Mouse (Mus musculus) small intestine, adult 2 months (tissue): ENCODE results near the gene Trp53inp2. TPM values are rescaled to one million over a fixed set of nuclear protein-coding genes. Genes with fewer than 3 reads are reported as not detected.

ENCODE experiments used
- H3K27ac ChIP-seq: fragments of 200-500 bp; 2 replicates; pipeline ENCODE4 v1.5.1; 2012; ENCODE audit warnings: low read depth, low read length, control low read depth, inconsistent platforms; ENCODE audit not compliant: insufficient read depth
- H3K27me3 ChIP-seq: fragments of 200-500 bp; 2 replicates; pipeline ENCODE4 v1.6.1; 2012; ENCODE audit warnings: mild to moderate bottlenecking, moderate library complexity, low read length, inconsistent platforms; ENCODE audit not compliant: control insufficient read depth, insufficient read depth
- H3K36me3 ChIP-seq: fragments of 200-500 bp; 2 replicates; pipeline ENCODE4 v1.6.1; 2012; ENCODE audit warnings: mild to moderate bottlenecking, low read length, control low read depth, inconsistent platforms; ENCODE audit not compliant: control insufficient read depth, insufficient read depth
- H3K4me1 ChIP-seq: fragments of 200-500 bp; 2 replicates; pipeline ENCODE4 v1.6.1; 2012; ENCODE audit warnings: low read length, inconsistent platforms, mixed read lengths; ENCODE audit not compliant: control insufficient read depth, insufficient read depth, insufficient read length
- H3K4me3 ChIP-seq: fragments of 200-500 bp; 2 replicates; pipeline ENCODE4 v1.5.1; 2012; ENCODE audit warnings: low read depth, mild to moderate bottlenecking, control low read depth, inconsistent platforms, low read length, moderate library complexity
- CTCF ChIP-seq: fragments of 200-500 bp; IDR thresholded peaks from 2 replicates; pipeline ENCODE4 v1.5.1; 2012; ENCODE audit warnings: low read depth, mild to moderate bottlenecking, control low read depth, inconsistent platforms, low read length, moderate library complexity, mixed read lengths; ENCODE audit not compliant: insufficient replicate concordance, insufficient read length; ENCODE audit errors: extremely low read depth
- POLR2A ChIP-seq: fragments of 200-500 bp; IDR thresholded peaks from 2 replicates; pipeline ENCODE4 v1.6.1; 2012; ENCODE audit warnings: low read depth, mild to moderate bottlenecking, control low read depth, inconsistent platforms, low read length, moderate library complexity
- WGBS: fragments of 180-500 bp; shearing (Covaris S2); methylation state at CpG from one replicate; pipeline ENCODE4 v1.1.7; 2018; 5-methylcytosine and 5-hydroxymethylcytosine counted together
- polyA plus RNA-seq: library from polyadenylated mRNA; depleted of rRNA; stranded (reverse); fragments of >200 nt; gene quantifications from 2 replicates; pipeline ENCODE4 v1.2.3, GENCODE M21; 2012; rRNA removed

The Trp53inp2 gene
- polyA plus RNA-seq, 1 experiment: 164 TPM

- no peak overlapping the region for H3K27ac ChIP-seq
- H3K27me3 ChIP-seq: no peaks in the 10 kb centered on the region
- no peak overlapping the region for H3K4me3 ChIP-seq
- TF ChIP-seq CTCF (no peak), POLR2A (no peak)
- no peaks in the 10 kb centered on the region for H3K4me1 ChIP-seq
- H3K36me3 ChIP-seq: peaks cover 46% of the 10 kb centered on the region
Measured at GRCm38 (mm10) chr2:155400276-155400675, 19.4 kb downstream of the Trp53inp2 start.

GRCm38 (mm10) chr2:155401926-155402325 is 21.1 kb downstream of the Trp53inp2 start:
- no peak for TF ChIP-seq CTCF
- TF ChIP-seq POLR2A: no peak
- peaks cover 53% of the 10 kb centered on the region for H3K36me3 ChIP-seq
- H3K4me1 ChIP-seq: no peaks in the 10 kb centered on the region
- H3K27me3 ChIP-seq: no peaks in the 10 kb centered on the region
- WGBS: 94% methylated on average over 4 of the region's 4 CpGs
- H3K27ac ChIP-seq: no peak overlapping the region
- H3K4me3 ChIP-seq: no peak overlapping the region

GRCm38 (mm10) chr2:155404635-155405034 is 23.8 kb downstream of the Trp53inp2 start:
- no peak for TF ChIP-seq POLR2A
- TF ChIP-seq CTCF: no peak
- H3K27me3 ChIP-seq: no peaks in the 10 kb centered on the region
- no peak overlapping the region for H3K4me3 ChIP-seq
- H3K4me1 ChIP-seq: no peaks in the 10 kb centered on the region
- WGBS: 85% methylated on average over 1 of the region's 1 CpGs
- no peak overlapping the region for H3K27ac ChIP-seq
- H3K36me3 ChIP-seq: peaks cover 54% of the 10 kb centered on the region

- no peak overlapping the region for H3K27ac ChIP-seq
- no peak for TF ChIP-seq CTCF
- no peak for TF ChIP-seq POLR2A
- peaks cover 40% of the 10 kb centered on the region for H3K36me3 ChIP-seq
- H3K27me3 ChIP-seq: no peaks in the 10 kb centered on the region
- H3K4me3 ChIP-seq: no peak overlapping the region
- 85% methylated on average over 2 of the region's 2 CpGs for WGBS
- no peaks in the 10 kb centered on the region for H3K4me1 ChIP-seq
Measured at GRCm38 (mm10) chr2:155420911-155421310, 40.1 kb downstream of the Trp53inp2 start.

- TF ChIP-seq POLR2A (no peak), CTCF (no peak)
- no peaks in the 10 kb centered on the region for H3K4me1 ChIP-seq
- H3K36me3 ChIP-seq: peaks cover 28% of the 10 kb centered on the region
- H3K27me3 ChIP-seq: no peaks in the 10 kb centered on the region
- H3K4me3 ChIP-seq: no peak overlapping the region
- H3K27ac ChIP-seq: no peak overlapping the region
Measured at GRCm38 (mm10) chr2:155436445-155436844, 55.6 kb downstream of the Trp53inp2 start.

Other genes starting within 250 kb of the Trp53inp2 start
- 2.6 and 9.6 TPM in 2 replicates for gene Itch, start 247.6 kb upstream of the Trp53inp2 start, polyA plus RNA-seq
- gene Dynlrb1, start 144.5 kb upstream of the Trp53inp2 start, polyA plus RNA-seq: 55.3 and 99.3 TPM in 2 replicates
- 85.8 and 215 TPM in 2 replicates for gene Map1lc3a, start 104.8 kb upstream of the Trp53inp2 start, polyA plus RNA-seq
- gene Pigu, start 23.6 kb upstream of the Trp53inp2 start, polyA plus RNA-seq: 13.7 and 26.2 TPM in 2 replicates
- 14.5 and 57.0 TPM in 2 replicates for gene Ncoa6, start 92.8 kb downstream of the Trp53inp2 start, polyA plus RNA-seq
- gene Acss2, start 136.9 kb downstream of the Trp53inp2 start, polyA plus RNA-seq: 9.1 and 18.8 TPM in 2 replicates
- gene Ggt7, start 137.2 kb downstream of the Trp53inp2 start, polyA plus RNA-seq: 4.7 and 7.0 TPM in 2 replicates
- gene Gss, start 211.8 kb downstream of the Trp53inp2 start, polyA plus RNA-seq: 73.0 and 85.3 TPM in 2 replicates
- 0.47 and 0.51 TPM in 2 replicates for gene Myh7b, start 230.2 kb downstream of the Trp53inp2 start, polyA plus RNA-seq